Mouse (Mus musculus) embryonic facial prominence, embryonic 11.5 days (tissue): Measurements from ENCODE around the gene Cdc42ep2. TPM values are rescaled to one million over a fixed set of nuclear protein-coding genes. Genes with fewer than 3 reads are reported as not detected.

Experiments
- ATAC-seq: fragments of 200-750 bp; cut with Nextera tagmentation; replicated peaks from 2 replicates; pipeline ENCODE4 v1.8.0; 2017; ENCODE audit warnings: low read depth; ENCODE audit not compliant: insufficient number of reproducible peaks, low FRiP score, low TSS enrichment
- DNase-seq: peaks from one replicate; pipeline ENCODE4 v3.0.0-alpha.2; 2015; ENCODE audit warnings: low spot score
- H3K27ac ChIP-seq: fragments of 300-500 bp; sonication (generic); replicated peaks from 2 replicates; pipeline ENCODE4 v1.5.1; 2014; ENCODE audit warnings: mild to moderate bottlenecking, low read depth, low read length, control low read depth
- H3K27me3 ChIP-seq: fragments of 300-500 bp; sonication (generic); 2 replicates; pipeline ENCODE4 v1.6.1; 2014; ENCODE audit warnings: mild to moderate bottlenecking, low read length, moderate library complexity, mixed read lengths; ENCODE audit not compliant: control insufficient read depth, insufficient read depth
- H3K36me3 ChIP-seq: fragments of 300-500 bp; sonication (generic); replicated peaks from 2 replicates; pipeline ENCODE4 v1.6.1; 2014; ENCODE audit warnings: low read depth, mild to moderate bottlenecking, low read length, moderate library complexity, mixed read lengths; ENCODE audit not compliant: control insufficient read depth, insufficient read depth
- H3K4me1 ChIP-seq: fragments of 300-500 bp; sonication (generic); 2 replicates; pipeline ENCODE4 v1.6.1; 2014; ENCODE audit warnings: low read length, mixed read lengths; ENCODE audit not compliant: control insufficient read depth, insufficient read depth
- H3K4me2 ChIP-seq: fragments of 300-500 bp; sonication (generic); 2 replicates; pipeline ENCODE4 v1.6.1; 2014; ENCODE audit warnings: low read depth, mild to moderate bottlenecking, control low read depth, low read length, moderate library complexity
- H3K4me3 ChIP-seq: fragments of 300-500 bp; sonication (generic); 2 replicates; pipeline ENCODE4 v1.5.1; 2014; ENCODE audit warnings: low read depth, low read length, control low read depth
- H3K9ac ChIP-seq: fragments of 300-500 bp; sonication (generic); replicated peaks from 2 replicates; pipeline ENCODE4 v1.6.1; 2014; ENCODE audit warnings: mild to moderate bottlenecking, control low read depth, low read length
- H3K9me3 ChIP-seq: fragments of 300-500 bp; sonication (generic); replicated peaks from 2 replicates; pipeline ENCODE4 v1.6.1; 2016; ENCODE audit warnings: mild to moderate bottlenecking, low read length, inconsistent platforms, mixed read lengths; ENCODE audit not compliant: control insufficient read depth
- WGBS: fragments of 180-500 bp; shearing (Covaris S2); extraction: QIAGEN DNeasy Blood & Tissue Kit; methylation state at CpG from one replicate; pipeline ENCODE4 v1.1.7; 2014; 5-methylcytosine and 5-hydroxymethylcytosine counted together
- polyA plus RNA-seq: library from polyadenylated mRNA; unstranded; fragments of >200 nt; fragmentation: Nextera tagmentation; extraction: Ambion mirVana; gene quantifications from 2 replicates; pipeline ENCODE4 v1.2.1, GENCODE M21; 2014

The Cdc42ep2 gene
- polyA plus RNA-seq, 1 experiment from 2014 or later, result 2.4 TPM

- Histone ChIP-seq H3K27ac (no peak overlapping the region), H3K36me3 (no peaks in the 10 kb centered on the region; the same call in 1 of the 2 replicates)
Observed at GRCm38 (mm10) chr19:5951631-5952030, 27.0 kb upstream of the Cdc42ep2 start.

GRCm38 (mm10) chr19:5950218-5950617 lies 25.6 kb upstream of the Cdc42ep2 start:
- H3K4me1 ChIP-seq, result no peaks in the 10 kb centered on the region
- no peaks in the 10 kb centered on the region for H3K9me3 ChIP-seq
- no peak for DNase-seq
- H3K4me3 ChIP-seq, result no peak overlapping the region
- ATAC-seq, result no peak
- H3K27ac ChIP-seq, result no peak overlapping the region
- H3K27me3 ChIP-seq, result no peaks in the 10 kb centered on the region
- no peak overlapping the region for H3K9ac ChIP-seq
- H3K36me3 ChIP-seq, result no peaks in the 10 kb centered on the region; the same call in 1 of the 2 replicates
- H3K4me2 ChIP-seq, result no peak overlapping the region
- WGBS, result 95% methylated on average over 11 of the region's 11 CpGs

More at GRCm38 (mm10) chr19:5951631-5952030, 27.0 kb upstream of the Cdc42ep2 start:
- 90% methylated on average over 16 of the region's 16 CpGs for WGBS
- Histone ChIP-seq H3K4me3 (no peak overlapping the region), H3K9ac (no peak overlapping the region), H3K4me2 (no peak overlapping the region), H3K27me3 (no peaks in the 10 kb centered on the region), H3K4me1 (no peaks in the 10 kb centered on the region), H3K9me3 (no peaks in the 10 kb centered on the region)
- DNase-seq, result no peak
- no peak for ATAC-seq

GRCm38 (mm10) chr19:5945891-5946290 lies 21.3 kb upstream of the Cdc42ep2 start:
- H3K4me3 ChIP-seq, result no peak overlapping the region
- no peak overlapping the region for H3K27ac ChIP-seq
- 87% methylated on average over 8 of the region's 8 CpGs for WGBS
- no peak overlapping the region for H3K9ac ChIP-seq
- H3K27me3 ChIP-seq, result no peaks in the 10 kb centered on the region
- H3K4me2 ChIP-seq, result no peak overlapping the region
- H3K4me1 ChIP-seq, result no peaks in the 10 kb centered on the region
- ATAC-seq (no peak), DNase-seq (no peak)
- H3K36me3 ChIP-seq, result no peaks in the 10 kb centered on the region; the same call in 1 of the 2 replicates
- H3K9me3 ChIP-seq, result no peaks in the 10 kb centered on the region

GRCm38 (mm10) chr19:5945027-5945426 lies 20.4 kb upstream of the Cdc42ep2 start:
- ATAC-seq, result no peak
- Histone ChIP-seq H3K4me1 (no peaks in the 10 kb centered on the region), H3K27ac (no peak overlapping the region), H3K4me3 (no peak overlapping the region), H3K27me3 (no peaks in the 10 kb centered on the region), H3K9me3 (no peaks in the 10 kb centered on the region), H3K9ac (no peak overlapping the region), H3K4me2 (no peak overlapping the region), H3K36me3 (no peaks in the 10 kb centered on the region; the same call in none of the 2 replicates)
- no peak for DNase-seq
- 85% methylated on average over 7 of the region's 7 CpGs for WGBS

- WGBS, result 77% methylated on average over 8 of the region's 8 CpGs
- Histone ChIP-seq H3K27me3 (no peaks in the 10 kb centered on the region), H3K4me3 (no peak overlapping the region), H3K4me1 (no peaks in the 10 kb centered on the region), H3K9ac (no peak overlapping the region), H3K9me3 (no peaks in the 10 kb centered on the region), H3K36me3 (no peaks in the 10 kb centered on the region; the same call in none of the 2 replicates), H3K4me2 (no peak overlapping the region), H3K27ac (no peak overlapping the region)
- DNase-seq (no peak), ATAC-seq (no peak)
Observed at GRCm38 (mm10) chr19:5944145-5944544, 19.5 kb upstream of the Cdc42ep2 start.

- no peaks in the 10 kb centered on the region for H3K9me3 ChIP-seq
- no peak for DNase-seq
- no peak overlapping the region for H3K4me2 ChIP-seq
- H3K36me3 ChIP-seq, result no peaks in the 10 kb centered on the region; the same call in none of the 2 replicates
- no peak overlapping the region for H3K9ac ChIP-seq
- ATAC-seq, result no peak
- 94% methylated on average over 15 of the region's 15 CpGs for WGBS
- no peaks in the 10 kb centered on the region for H3K27me3 ChIP-seq
- no peaks in the 10 kb centered on the region for H3K4me1 ChIP-seq
- H3K4me3 ChIP-seq, result no peak overlapping the region
- H3K27ac ChIP-seq, result no peak overlapping the region
Observed at GRCm38 (mm10) chr19:5943404-5943803, 18.8 kb upstream of the Cdc42ep2 start.

GRCm38 (mm10) chr19:5942581-5942980 lies 18.0 kb upstream of the Cdc42ep2 start:
- no peak overlapping the region for H3K4me3 ChIP-seq
- 93% methylated on average over 7 of the region's 7 CpGs for WGBS
- no peaks in the 10 kb centered on the region for H3K9me3 ChIP-seq
- H3K36me3 ChIP-seq, result no peaks in the 10 kb centered on the region; the same call in none of the 2 replicates
- H3K27me3 ChIP-seq, result no peaks in the 10 kb centered on the region
- no peak overlapping the region for H3K4me2 ChIP-seq
- no peaks in the 10 kb centered on the region for H3K4me1 ChIP-seq
- H3K27ac ChIP-seq, result no peak overlapping the region
- no peak for ATAC-seq
- DNase-seq, result no peak
- no peak overlapping the region for H3K9ac ChIP-seq

- Histone ChIP-seq H3K4me2 (no peak overlapping the region), H3K9me3 (no peaks in the 10 kb centered on the region), H3K27ac (no peak overlapping the region), H3K4me1 (no peaks in the 10 kb centered on the region), H3K4me3 (no peak overlapping the region), H3K36me3 (no peaks in the 10 kb centered on the region; the same call in none of the 2 replicates), H3K9ac (no peak overlapping the region), H3K27me3 (no peaks in the 10 kb centered on the region)
- no peak for DNase-seq
- WGBS, result 95% methylated on average over 10 of the region's 10 CpGs
- ATAC-seq, result no peak
Observed at GRCm38 (mm10) chr19:5940656-5941055, 16.0 kb upstream of the Cdc42ep2 start.
